Mouse (Mus musculus) thymus, adult 18-20 months (tissue): ENCODE measurements around the gene Slc35f1.

Experiments used
- DNase-seq, 2 experiments: peaks; one replicate each; pipeline ENCODE4 v3.0.0; 2022; ENCODE audit warnings: mixed read lengths in 2 of 2

The Slc35f1 gene

GRCm38 (mm10) chr10:52940111-52940830 lies 249.9 kb downstream of the Slc35f1 start:
- no peak for DNase-seq

GRCm38 (mm10) chr10:52940831-52941216 lies 250.5 kb downstream of the Slc35f1 start:
- no peak for DNase-seq

- DNase-seq, result no peak
These were observed 262.2 kb downstream of the Slc35f1 start for GRCm38 (mm10) chr10:52952581-52952980.

- no peak for DNase-seq
These were observed 266.4 kb downstream of the Slc35f1 start for GRCm38 (mm10) chr10:52956728-52957127.

- DNase-seq, result no peak
These were observed 288.9 kb downstream of the Slc35f1 start for GRCm38 (mm10) chr10:52979251-52979650.

GRCm38 (mm10) chr10:52982836-52983235 lies 292.5 kb downstream of the Slc35f1 start:
- no peak for DNase-seq

GRCm38 (mm10) chr10:52992246-52992645 lies 301.9 kb downstream of the Slc35f1 start:
- DNase-seq, result no peak

- DNase-seq, result no peak
These were observed 306.6 kb downstream of the Slc35f1 start for GRCm38 (mm10) chr10:52996886-52997285.

- no peak for DNase-seq
These were observed 310.8 kb downstream of the Slc35f1 start for GRCm38 (mm10) chr10:53001136-53001535.

GRCm38 (mm10) chr10:53006229-53007190 lies 316.2 kb downstream of the Slc35f1 start:
- no peak for DNase-seq

- DNase-seq, result no peak
These were observed 323.5 kb downstream of the Slc35f1 start for GRCm38 (mm10) chr10:53013878-53014277.

GRCm38 (mm10) chr10:53028454-53028853 lies 338.1 kb downstream of the Slc35f1 start:
- no peak for DNase-seq

GRCm38 (mm10) chr10:53035202-53035601 lies 344.9 kb downstream of the Slc35f1 start:
- no peak for DNase-seq

GRCm38 (mm10) chr10:53045931-53046330 lies 355.6 kb downstream of the Slc35f1 start:
- DNase-seq, result no peak

GRCm38 (mm10) chr10:53052521-53052920 lies 362.2 kb downstream of the Slc35f1 start:
- no peak for DNase-seq

- no peak for DNase-seq
These were observed 370.4 kb downstream of the Slc35f1 start for GRCm38 (mm10) chr10:53060745-53061144.

GRCm38 (mm10) chr10:53062741-53063140 lies 372.4 kb downstream of the Slc35f1 start:
- DNase-seq, result no peak

GRCm38 (mm10) chr10:53087811-53088210 lies 397.5 kb downstream of the Slc35f1 start:
- no peak for DNase-seq

GRCm38 (mm10) chr10:53091525-53091924 lies 401.2 kb downstream of the Slc35f1 start:
- no peak for DNase-seq

- DNase-seq, result no peak
These were observed 406.1 kb downstream of the Slc35f1 start for GRCm38 (mm10) chr10:53096446-53096845.

GRCm38 (mm10) chr10:53100881-53101280 lies 410.5 kb downstream of the Slc35f1 start:
- DNase-seq, result no peak

- DNase-seq, result no peak
These were observed 411.1 kb downstream of the Slc35f1 start for GRCm38 (mm10) chr10:53101412-53101811.

- DNase-seq, result no peak
These were observed 412.1 kb downstream of the Slc35f1 start for GRCm38 (mm10) chr10:53102423-53102822.

GRCm38 (mm10) chr10:53115028-53115427 lies 424.7 kb downstream of the Slc35f1 start:
- DNase-seq, result peak in 1 of 2 experiments; percentile 2
